Mouse (Mus musculus): ENCODE results near the gene Leng9. TPM values are rescaled to one million over a fixed set of nuclear protein-coding genes. Genes with fewer than 3 reads are reported as not detected.
A peak's percentile ranks its signal among the peaks of the same experiment; 100 is the strongest.
"Not testable (repeated sequence)": the region's sequence is repeated elsewhere in the genome, so short reads cannot be mapped to it uniquely, and the experiment has no call there.

The Leng9 gene
- polyA plus RNA-seq, 2 experiments, result 3.9 TPM

- ATAC-seq (ENCODE audit: low FRiP score, low read depth), result peak; percentile 95
- peak; percentile 90 for DNase-seq (ENCODE audit: low spot score)
- Histone ChIP-seq H3K4me3 (replicated peaks; ENCODE audit: low read length) (peak within 1 kb of the TSS; percentile 66), H3K9me3 (ENCODE audit: control insufficient read depth, low read length) (no peaks in the 10 kb centered on the region), H3K4me2 (replicated peaks; ENCODE audit: low read depth, low read length, severe bottlenecking) (peak within 1 kb of the TSS; percentile 86), H3K27me3 (ENCODE audit: control insufficient read depth, insufficient read depth, low read length) (no peaks in the 10 kb centered on the region), H3K4me1 (ENCODE audit: control insufficient read depth, insufficient read depth, low read length) (peaks cover 14% of the 10 kb centered on the region), H3K27ac (replicated peaks; ENCODE audit: low read depth, low read length) (peak within 1 kb of the TSS; percentile 87), H3K36me3 (ENCODE audit: control insufficient read depth, insufficient read depth, low read length) (peaks cover 3% of the 10 kb centered on the region; the same call in 1 of the 2 replicates), H3K9ac (ENCODE audit: low read depth, low read length, severe bottlenecking) (peak within 1 kb of the TSS; percentile 65)
- no peak for TF ChIP-seq POLR2A (IDR thresholded peaks at IDR 0.05; ENCODE audit: borderline replicate concordance, extremely low read depth, insufficient read depth, insufficient read length)
- WGBS, result under 1% methylated on average over 19 of the region's 20 CpGs
These were observed 14.1 kb upstream of the Leng9 start, which contains the start of gene Cdc42ep5 for GRCm38 (mm10) chr7:4164090-4164910. Cdc42ep5 (minus strand) TSS chr7:4164860.

GRCm38 (mm10) chr7:4163571-4164072 lies 13.4 kb upstream of the Leng9 start:
- H3K9ac ChIP-seq (ENCODE audit: low read depth, low read length, severe bottlenecking), result peak overlapping the region; percentile 65
- H3K4me2 ChIP-seq (replicated peaks; ENCODE audit: low read depth, low read length, severe bottlenecking), result peak overlapping the region; percentile 86
- no peaks in the 10 kb centered on the region for H3K27me3 ChIP-seq (ENCODE audit: control insufficient read depth, insufficient read depth, low read length)
- peak overlapping the region; percentile 87 for H3K27ac ChIP-seq (replicated peaks; ENCODE audit: low read depth, low read length)
- H3K4me1 ChIP-seq (ENCODE audit: control insufficient read depth, insufficient read depth, low read length), result peaks cover 14% of the 10 kb centered on the region
- H3K36me3 ChIP-seq (ENCODE audit: control insufficient read depth, insufficient read depth, low read length), result peaks cover 3% of the 10 kb centered on the region; the same call in 1 of the 2 replicates
- DNase-seq (ENCODE audit: low spot score), result no peak
- WGBS, result 2% methylated on average over 11 of the region's 11 CpGs
- H3K9me3 ChIP-seq (ENCODE audit: control insufficient read depth, low read length), result no peaks in the 10 kb centered on the region
- no peak for TF ChIP-seq POLR2A (IDR thresholded peaks at IDR 0.05; ENCODE audit: borderline replicate concordance, extremely low read depth, insufficient read depth, insufficient read length)
- H3K4me3 ChIP-seq (replicated peaks; ENCODE audit: low read length), result peak overlapping the region; percentile 66
- ATAC-seq (ENCODE audit: low FRiP score, low read depth), result peak; percentile 38

GRCm38 (mm10) chr7:4161596-4161995 lies 11.4 kb upstream of the Leng9 start:
- not testable (repeated sequence) for H3K9ac ChIP-seq (ENCODE audit: low read depth, low read length, severe bottlenecking); H3K9me3 ChIP-seq (ENCODE audit: control insufficient read depth, low read length); H3K36me3 ChIP-seq (ENCODE audit: control insufficient read depth, insufficient read depth, low read length); ATAC-seq (ENCODE audit: low FRiP score, low read depth); H3K27ac ChIP-seq (replicated peaks; ENCODE audit: low read depth, low read length); H3K27me3 ChIP-seq (ENCODE audit: control insufficient read depth, insufficient read depth, low read length); DNase-seq (ENCODE audit: low spot score); H3K4me3 ChIP-seq (replicated peaks; ENCODE audit: low read length); H3K4me2 ChIP-seq (replicated peaks; ENCODE audit: low read depth, low read length, severe bottlenecking)
- 95% methylated on average over 4 of the region's 4 CpGs for WGBS
- H3K4me1 ChIP-seq (ENCODE audit: control insufficient read depth, insufficient read depth, low read length), result peaks cover 14% of the 10 kb centered on the region

GRCm38 (mm10) chr7:4154976-4155375 lies 4.8 kb upstream of the Leng9 start:
- H3K36me3 ChIP-seq (ENCODE audit: control insufficient read depth, insufficient read depth, low read length), result peaks cover 11% of the 10 kb centered on the region
- no peak overlapping the region for H3K9ac ChIP-seq (ENCODE audit: low read depth, low read length, severe bottlenecking)
- no peak for DNase-seq (ENCODE audit: low spot score)
- H3K9me3 ChIP-seq (ENCODE audit: control insufficient read depth, low read length), result no peaks in the 10 kb centered on the region
- peaks cover 11% of the 10 kb centered on the region; the same call in 1 of the 2 replicates for H3K27me3 ChIP-seq (ENCODE audit: control insufficient read depth, insufficient read depth, low read length)
- no peak overlapping the region for H3K4me2 ChIP-seq (replicated peaks; ENCODE audit: low read depth, low read length, severe bottlenecking)
- 61% methylated on average over 4 of the region's 4 CpGs for WGBS
- peaks cover 11% of the 10 kb centered on the region for H3K4me1 ChIP-seq (ENCODE audit: control insufficient read depth, insufficient read depth, low read length)
- no peak for TF ChIP-seq POLR2A (IDR thresholded peaks at IDR 0.05; ENCODE audit: borderline replicate concordance, extremely low read depth, insufficient read depth, insufficient read length)
- no peak overlapping the region for H3K27ac ChIP-seq (replicated peaks; ENCODE audit: low read depth, low read length)
- no peak for ATAC-seq (ENCODE audit: low FRiP score, low read depth)
- H3K4me3 ChIP-seq (replicated peaks; ENCODE audit: low read length), result no peak overlapping the region

- DNase-seq (ENCODE audit: low spot score), result no peak
- peaks cover 11% of the 10 kb centered on the region; the same call in 1 of the 2 replicates for H3K27me3 ChIP-seq (ENCODE audit: control insufficient read depth, insufficient read depth, low read length)
- H3K36me3 ChIP-seq (ENCODE audit: control insufficient read depth, insufficient read depth, low read length), result peaks cover 11% of the 10 kb centered on the region
- 69% methylated on average over 5 of the region's 5 CpGs for WGBS
- no peak overlapping the region for H3K9ac ChIP-seq (ENCODE audit: low read depth, low read length, severe bottlenecking)
- TF ChIP-seq POLR2A (IDR thresholded peaks at IDR 0.05; ENCODE audit: borderline replicate concordance, extremely low read depth, insufficient read depth, insufficient read length), result no peak
- H3K4me3 ChIP-seq (replicated peaks; ENCODE audit: low read length), result no peak overlapping the region
- no peaks in the 10 kb centered on the region for H3K9me3 ChIP-seq (ENCODE audit: control insufficient read depth, low read length)
- ATAC-seq (ENCODE audit: low FRiP score, low read depth), result no peak
- peaks cover 13% of the 10 kb centered on the region for H3K4me1 ChIP-seq (ENCODE audit: control insufficient read depth, insufficient read depth, low read length)
- H3K4me2 ChIP-seq (replicated peaks; ENCODE audit: low read depth, low read length, severe bottlenecking), result no peak overlapping the region
- H3K27ac ChIP-seq (replicated peaks; ENCODE audit: low read depth, low read length), result no peak overlapping the region; the same call in 1 of the 2 replicates
These were observed 4.2 kb upstream of the Leng9 start for GRCm38 (mm10) chr7:4154356-4154755.
